Mouse (Mus musculus) cerebral cortex, adult 2 months (tissue): ENCODE results near the gene Mfsd1.

ENCODE experiments used
- WGBS: fragments of 180-500 bp; shearing (Covaris S2); methylation state at CpG from one replicate; pipeline ENCODE4 v1.1.7; 2018; 5-methylcytosine and 5-hydroxymethylcytosine counted together

Gene Mfsd1

DNA sequence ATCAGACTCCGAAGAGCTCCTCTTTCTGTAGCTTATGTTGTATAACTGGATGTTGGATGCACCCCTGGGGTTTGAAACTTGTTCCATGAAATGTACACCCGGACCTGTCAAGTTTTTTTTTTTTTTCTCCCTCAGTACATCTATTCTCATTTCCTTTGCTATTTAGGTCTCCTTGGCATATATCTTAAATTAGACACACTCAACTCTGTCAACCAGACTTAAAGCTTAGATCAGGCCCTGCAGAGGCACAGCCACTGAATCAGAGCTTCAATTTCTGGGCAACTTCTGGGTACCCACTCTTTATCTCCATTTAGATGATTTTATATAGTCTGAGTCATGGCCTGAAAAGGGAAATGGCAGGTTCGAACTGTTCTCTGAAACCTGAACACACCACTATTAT, 60.6 kb downstream of the Mfsd1 start:
- WGBS, result 54% methylated on average over 3 of the region's 3 CpGs

DNA sequence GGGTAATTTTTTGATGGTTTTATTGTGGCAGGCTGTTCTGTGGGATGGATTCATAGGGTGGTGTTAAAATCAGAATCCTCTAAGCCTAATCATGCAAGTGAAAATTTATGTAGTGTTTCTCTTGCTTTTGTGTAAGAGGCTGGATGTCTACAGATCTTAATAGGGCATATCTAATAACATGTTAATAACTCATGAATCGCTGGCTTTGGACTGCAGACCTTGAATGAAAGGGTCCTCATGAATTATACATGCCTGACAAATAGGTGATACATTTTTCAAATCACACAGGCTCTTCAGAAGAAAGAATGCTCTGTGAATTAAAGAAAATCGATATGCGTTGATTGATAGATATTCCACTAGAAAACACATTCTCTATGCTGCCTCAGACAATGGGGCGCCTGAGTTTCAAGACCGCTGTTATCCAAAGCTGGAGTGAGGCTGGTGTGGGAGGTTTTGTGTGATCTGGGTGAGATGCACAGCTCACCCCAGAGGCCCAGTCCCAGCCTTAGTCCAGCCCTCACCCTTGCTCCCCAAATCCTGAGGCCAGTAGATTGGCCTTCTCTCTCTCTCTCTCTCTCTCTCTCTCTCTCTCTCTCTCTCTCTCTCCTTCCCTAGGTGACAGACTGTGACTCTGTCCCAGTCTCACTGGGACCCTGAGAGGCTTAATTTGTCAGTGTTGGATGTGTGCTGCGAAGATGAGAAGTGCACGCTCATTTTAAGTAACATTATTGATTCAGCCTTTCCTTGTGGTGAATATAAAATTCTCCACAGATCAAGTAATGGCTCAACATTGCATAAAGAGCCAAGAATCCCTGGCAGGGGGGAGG, 63.3 kb downstream of the Mfsd1 start:
- WGBS, result 78% methylated on average over 7 of the region's 7 CpGs
